Mouse (Mus musculus) brain, embryonic 14.5 days (tissue): ENCODE measurements around the gene Zhx3.

Source experiments
- CTCF ChIP-seq: fragments of 200-500 bp; IDR thresholded peaks from 2 replicates; pipeline ENCODE4 v1.5.1; 2012; ENCODE audit warnings: inconsistent platforms, mild to moderate bottlenecking, moderate library complexity, borderline replicate concordance; ENCODE audit not compliant: insufficient read depth, insufficient read length; ENCODE audit errors: extremely low read depth
- POLR2A ChIP-seq: fragments of 200-500 bp; IDR thresholded peaks from 2 replicates; pipeline ENCODE4 v1.6.1; 2012; ENCODE audit warnings: mild to moderate bottlenecking, inconsistent platforms, borderline replicate concordance; ENCODE audit not compliant: poor library complexity, insufficient read depth, insufficient read length, severe bottlenecking; ENCODE audit errors: extremely low read depth

GRCm38 (mm10) chr2:160700271-160700670, 172.5 kb downstream of the Zhx3 start:
- TF ChIP-seq CTCF (no peak), POLR2A (no peak)
